Mouse (Mus musculus) heart, adult 18-20 months (tissue): ENCODE results near the gene Exosc7. TPM values are rescaled to one million over a fixed set of nuclear protein-coding genes. Genes with fewer than 3 reads are reported as not detected.
A peak's percentile ranks its signal among the peaks of the same experiment; 100 is the strongest.

Experiments used
- DNase-seq, 2 experiments: peaks; one replicate each; pipeline ENCODE4 v3.0.0; 2021 to 2022; ENCODE audit warnings: mixed read lengths in 1 of 2
- total RNA-seq, 2 experiments: library from RNA; stranded (reverse); gene quantifications; 2 replicates each; pipeline ENCODE4 v1.2.3; 2021

Exosc7 gene
- total RNA-seq, 2 experiments from 2014 or later = 30.3 to 31.3 TPM

DNA sequence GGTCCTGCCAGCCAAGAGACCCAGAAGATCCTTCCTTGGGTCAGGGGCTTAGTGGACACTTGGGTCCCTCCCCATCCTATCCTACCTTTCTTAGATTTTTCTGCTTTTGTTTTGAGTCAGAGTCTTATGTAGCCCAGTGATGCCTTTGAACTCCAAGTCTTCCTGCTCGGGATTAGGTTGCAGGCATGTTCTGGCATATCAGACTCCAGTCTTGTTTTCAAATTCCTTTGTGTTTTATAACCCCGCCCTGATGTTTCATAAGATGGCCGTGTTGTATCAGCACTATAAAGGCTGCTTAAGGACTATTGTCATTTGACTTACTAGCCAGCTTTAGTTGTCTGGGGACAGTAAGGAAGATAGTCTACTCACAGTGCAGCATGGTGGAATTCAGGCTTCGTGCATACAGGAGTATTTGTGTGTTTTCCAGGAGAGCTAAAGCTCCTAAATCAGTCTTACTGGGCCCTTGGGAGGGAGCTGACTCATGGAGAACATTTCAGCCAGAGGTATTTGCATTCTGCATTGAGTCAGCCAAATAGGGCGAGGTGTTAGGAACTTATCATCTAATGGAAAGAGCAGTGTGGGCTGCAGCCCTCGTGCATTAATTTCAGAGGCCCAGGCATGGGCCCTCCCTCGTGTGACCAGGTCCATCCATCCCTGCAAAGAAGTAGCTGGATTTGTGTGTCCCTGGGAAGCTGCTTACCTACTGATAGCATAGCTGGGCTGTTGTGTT is 24.1 kb downstream of the Exosc7 start:
- DNase-seq = peak; percentile 53 to 73

DNA sequence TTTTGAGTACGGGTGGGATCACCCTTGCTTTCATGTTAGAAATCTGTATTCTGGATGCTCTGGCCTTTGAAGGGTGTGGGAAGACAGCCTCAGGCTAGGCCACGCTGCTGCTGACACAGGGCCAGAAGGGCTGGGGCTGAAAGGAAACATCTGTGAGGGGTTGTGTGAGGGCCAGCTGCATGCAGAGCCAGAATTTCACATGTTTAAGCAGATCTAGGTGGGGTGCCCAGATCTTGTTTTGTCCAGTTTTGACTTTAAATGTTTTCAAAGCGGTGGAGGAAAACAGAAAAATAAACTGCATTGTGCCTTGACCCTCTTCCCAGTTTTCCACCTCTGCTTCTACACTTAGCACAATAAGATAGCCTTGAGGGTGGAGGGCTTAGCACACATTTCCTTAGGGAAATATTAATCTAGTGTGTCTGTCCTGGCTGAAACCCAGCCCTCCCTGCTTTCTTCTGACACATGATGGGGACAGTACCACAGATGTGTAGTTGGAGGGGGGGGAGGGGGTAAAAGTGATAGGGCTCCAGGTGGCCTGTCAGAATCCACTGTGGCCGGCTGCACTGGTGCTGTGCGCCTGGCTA is 26.0 kb downstream of the Exosc7 start:
- peak; percentile 87 to 89 for DNase-seq

DNA sequence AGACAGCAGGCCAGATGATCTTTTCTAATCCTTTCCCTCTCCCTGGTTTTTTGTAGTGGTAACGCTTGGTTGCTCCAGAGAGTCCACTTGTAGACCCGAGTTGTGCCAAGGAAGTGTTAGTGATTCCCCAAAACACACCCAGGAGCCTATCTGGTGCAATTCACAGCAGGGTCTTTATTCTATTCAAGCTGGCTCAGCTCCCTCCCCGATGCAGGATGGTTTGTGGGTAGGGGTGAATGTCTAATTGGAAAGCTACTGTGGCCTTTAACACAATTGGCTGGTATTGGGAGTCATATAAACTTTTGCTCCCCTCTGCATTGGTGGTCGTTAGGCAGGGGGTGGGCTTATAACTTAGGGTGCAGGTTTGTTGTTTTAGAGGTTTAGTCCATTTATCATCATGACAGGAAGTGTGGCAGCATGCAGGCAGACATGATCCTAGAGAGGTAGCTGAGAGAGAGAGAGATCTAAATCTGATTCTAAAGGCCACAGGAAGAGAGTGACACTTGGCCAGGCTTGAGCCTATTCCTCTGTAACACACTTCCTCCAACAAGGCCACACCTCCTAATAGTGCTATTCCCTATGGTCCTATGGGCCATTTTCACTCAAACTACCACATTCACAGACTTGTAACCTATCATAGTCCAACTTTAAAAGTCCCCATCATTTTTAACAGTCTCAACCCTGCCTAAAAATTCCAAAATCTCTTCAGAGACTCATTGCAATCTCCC is 27.0 kb downstream of the Exosc7 start:
- DNase-seq = no peak

DNA sequence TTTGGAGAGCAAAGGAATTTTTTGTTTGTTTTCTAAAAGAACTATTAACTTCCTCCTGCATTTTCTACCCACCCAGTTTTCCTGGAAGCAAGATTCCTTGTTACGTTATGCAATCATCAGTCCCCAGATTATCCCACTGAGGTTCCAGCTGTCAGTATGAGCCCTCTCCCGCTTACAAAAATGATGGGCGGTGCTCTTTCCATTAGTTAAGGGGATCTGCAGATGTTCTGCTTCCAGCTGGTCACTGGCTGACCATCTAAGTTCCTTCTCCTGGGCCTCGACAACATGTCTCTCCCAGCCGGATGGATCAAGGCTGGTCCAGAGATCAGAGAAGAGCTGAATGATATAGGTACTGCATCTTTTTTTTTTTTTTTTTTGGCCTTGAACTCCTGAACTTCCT is 35.4 kb downstream of the Exosc7 start:
- DNase-seq = peak; percentile 72 to 90

DNA sequence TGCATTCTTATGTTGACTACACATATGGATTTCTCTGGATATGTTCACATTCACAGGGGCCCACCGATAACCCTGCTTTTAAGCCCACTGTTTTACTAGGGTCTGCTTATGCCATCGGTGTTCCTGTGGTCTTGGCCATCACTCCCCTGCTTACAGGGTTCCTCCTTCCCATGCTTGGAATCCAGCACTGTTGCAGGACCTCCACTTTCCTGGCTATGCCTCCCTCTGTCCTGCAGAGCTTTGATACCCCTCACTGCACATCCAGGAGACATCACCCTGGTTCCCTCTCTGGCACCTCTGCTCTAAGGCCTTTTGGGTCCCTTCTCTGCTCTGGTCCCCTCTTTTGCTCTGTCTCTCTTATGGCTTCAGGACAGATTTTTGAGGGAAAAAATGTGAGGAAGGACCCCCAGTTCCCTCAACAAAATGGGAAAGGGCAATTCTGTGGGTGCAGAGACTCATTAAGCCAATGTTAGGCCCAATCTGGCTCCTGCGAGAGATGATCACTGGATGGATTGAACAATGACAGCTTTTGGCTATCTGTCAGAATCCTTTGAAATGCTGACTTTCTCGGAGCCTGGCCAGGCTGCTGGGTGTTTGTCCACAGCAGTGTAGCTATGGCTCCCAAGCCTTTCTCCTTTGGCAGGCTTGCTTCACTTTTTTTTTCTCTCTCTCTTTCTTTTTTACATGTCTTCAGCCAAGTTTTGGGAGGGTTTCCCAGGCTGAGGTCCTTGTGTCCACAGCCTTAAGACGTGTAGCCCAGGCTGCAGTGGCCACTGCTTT is 37.4 kb downstream of the Exosc7 start, which contains the start of gene Clec3b:
Gene Clec3b (plus strand): TSS at position 706 of the 780 bp plus-strand sequence.
- peak; percentile 82 to 83 for DNase-seq

DNA sequence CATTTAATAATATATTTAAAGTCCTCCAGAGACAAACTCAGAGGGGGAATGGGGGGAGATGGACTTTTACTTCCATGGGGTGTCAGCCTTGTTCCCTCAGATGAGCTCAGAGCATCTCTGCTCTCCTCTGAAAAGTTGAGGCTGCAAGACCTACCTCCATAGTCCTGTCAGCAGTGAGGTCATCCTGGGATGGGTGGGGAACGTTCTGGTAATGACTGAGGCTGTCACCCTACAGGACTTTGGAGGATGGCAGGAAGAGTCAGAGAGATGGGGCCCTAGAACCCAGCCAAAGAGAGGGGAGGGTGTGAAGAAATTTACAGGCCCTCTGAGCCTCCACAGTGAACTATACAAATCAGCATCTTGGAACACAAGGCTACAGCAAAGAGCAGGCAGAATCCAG is 38.5 kb downstream of the Exosc7 start:
- DNase-seq = peak; percentile 45 to 55

DNA sequence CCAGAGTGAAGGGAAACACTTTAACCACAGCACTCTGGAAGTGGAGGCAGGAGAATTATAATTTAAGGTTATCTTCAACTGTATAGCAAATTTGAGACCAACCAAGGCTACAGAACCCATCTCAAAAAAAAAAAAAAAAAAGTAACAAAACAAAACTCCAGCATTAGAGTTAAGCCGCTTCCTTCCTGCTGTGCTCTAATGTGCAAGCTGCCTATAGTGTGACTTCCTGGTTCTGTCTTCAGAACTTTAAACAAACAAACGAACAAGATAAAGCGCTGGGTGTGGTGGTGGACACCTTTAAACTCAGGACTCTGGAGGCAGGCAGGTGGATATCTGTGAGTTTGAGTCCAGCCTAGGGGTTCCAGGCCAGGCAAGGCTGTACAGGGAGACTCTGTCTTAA is 39.0 kb downstream of the Exosc7 start:
- DNase-seq = no peak

DNA sequence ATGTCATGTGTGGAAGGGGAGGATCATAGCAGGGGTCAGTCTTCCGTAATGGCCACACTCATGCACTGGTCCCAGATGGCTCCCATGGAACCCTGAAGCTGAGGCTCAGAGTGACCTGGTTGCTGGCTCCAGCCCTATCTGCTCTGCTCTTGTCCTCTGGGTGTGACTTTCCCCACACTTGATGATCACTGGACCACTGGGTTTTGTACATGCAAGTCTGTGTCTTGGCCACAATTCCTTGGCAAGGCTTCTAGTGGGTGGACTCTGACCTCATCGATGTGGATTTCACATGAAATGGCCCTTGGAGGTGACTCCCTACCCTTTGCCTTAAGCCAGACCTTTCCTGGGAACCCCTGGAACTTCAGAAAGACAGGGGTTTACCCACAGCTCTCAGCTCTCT is 40.1 kb downstream of the Exosc7 start:
- DNase-seq = peak; percentile 68 to 75

DNA sequence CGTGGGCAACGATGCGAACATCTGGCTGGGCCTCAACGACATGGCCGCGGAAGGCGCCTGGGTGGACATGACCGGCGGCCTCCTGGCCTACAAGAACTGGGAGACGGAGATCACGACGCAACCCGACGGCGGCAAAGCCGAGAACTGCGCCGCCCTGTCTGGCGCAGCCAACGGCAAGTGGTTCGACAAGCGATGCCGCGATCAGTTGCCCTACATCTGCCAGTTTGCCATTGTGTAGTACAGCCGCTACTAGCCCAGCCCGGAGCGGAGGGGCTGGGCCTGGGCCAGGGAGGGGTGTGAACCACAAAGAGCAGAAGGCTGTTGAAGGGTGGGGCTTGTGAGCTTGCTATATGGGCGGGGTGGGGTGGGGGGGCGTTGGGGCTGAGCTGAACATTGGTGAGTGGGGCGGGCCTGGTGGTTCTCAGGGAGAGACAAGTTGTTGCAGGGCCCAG is 43.9 kb downstream of the Exosc7 start:
- peak; percentile 78 to 84 for DNase-seq

DNA sequence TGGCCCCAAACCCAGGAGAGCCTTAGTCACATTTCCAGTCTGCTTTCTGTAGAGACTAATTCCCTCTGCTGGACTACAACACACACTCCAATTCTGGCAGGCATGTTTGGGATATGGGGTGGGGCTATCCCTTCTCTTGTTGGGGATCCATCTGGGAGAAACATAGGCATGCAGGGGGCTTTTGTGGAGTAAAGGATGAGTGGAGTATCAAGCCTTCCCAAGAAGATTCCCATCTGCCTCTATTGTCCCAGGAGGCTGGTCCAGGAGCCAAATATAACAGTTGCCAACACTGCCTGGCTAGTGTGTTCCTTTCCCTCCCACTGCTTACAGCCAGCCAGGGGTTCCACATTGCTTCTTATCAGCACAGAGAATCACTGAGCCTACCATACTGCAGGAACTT is 44.7 kb downstream of the Exosc7 start:
- DNase-seq = peak; percentile 58 to 67

DNA sequence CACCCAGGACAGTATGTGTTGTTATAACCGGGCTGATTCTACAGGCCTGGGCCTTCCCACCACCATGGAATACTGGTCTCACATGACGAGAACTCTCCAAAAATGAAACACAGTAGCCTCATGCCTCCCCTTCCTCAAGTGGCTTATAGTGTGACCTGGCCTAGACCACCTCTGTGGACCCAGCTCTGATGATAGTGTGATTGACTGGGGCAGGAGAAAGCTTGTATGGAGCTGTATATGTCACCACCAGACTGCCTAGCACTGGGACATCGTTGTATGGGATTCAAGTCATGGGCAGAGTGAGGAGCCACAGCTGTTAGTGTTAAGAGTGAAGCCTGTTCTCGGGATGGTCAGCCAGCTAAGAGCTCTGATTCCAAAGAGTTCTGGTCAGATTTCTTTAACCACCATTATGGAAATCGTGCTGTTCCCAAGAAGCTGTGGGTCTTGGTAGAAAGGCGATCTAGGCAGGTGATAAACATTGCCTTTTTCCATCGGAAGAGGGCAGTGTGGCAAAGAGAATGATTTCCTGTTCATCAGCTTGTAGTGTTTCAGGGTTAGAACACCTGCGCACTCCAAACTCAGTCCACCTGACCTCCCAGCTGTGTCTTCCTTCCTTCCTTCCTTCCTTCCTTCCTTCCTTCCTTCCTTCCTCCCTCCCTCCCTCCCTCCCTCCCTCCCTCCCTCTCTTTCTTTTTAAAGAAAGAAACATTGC is 45.3 kb downstream of the Exosc7 start:
- peak in 1 of 2 experiments; percentile 47 for DNase-seq

DNA sequence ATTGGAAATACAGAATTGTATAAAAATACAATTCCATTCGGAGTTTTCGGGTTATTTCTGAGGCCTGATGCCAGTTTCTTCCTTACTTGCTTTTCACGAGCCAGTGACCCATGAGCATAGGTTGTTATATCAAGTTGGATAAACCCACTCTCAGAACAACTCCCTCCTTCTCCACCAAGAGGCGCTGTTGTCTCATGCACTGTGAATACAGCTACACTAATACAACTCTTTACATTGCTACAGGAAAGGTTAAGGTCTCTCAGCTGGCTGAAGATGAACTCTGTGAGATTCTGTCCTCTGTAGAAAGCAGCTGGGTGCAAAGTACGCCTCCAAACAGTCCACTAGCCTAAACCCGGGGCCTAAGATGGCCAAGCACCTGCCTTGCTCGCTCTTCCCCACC is 46.3 kb downstream of the Exosc7 start:
- peak; percentile 58 to 81 for DNase-seq

DNA sequence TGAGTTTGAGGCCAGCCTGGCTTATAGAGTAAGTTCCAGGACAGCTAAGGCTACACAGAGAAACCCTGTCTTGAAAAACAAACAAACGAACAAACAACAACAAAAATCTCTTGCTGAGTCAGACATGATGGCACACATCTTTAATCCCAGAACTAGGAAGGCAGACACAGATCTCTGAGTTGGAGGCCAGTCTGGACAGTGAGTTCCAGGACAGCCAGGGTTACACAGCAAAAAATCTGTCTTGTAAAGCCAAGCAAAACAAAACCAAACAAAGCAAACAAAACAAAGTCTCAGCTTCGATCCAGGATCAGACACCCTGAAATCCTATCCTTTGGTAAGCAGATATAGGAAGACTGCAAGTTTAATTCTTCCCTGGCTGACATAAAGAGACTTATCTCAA is 48.8 kb downstream of the Exosc7 start:
- DNase-seq = no peak

DNA sequence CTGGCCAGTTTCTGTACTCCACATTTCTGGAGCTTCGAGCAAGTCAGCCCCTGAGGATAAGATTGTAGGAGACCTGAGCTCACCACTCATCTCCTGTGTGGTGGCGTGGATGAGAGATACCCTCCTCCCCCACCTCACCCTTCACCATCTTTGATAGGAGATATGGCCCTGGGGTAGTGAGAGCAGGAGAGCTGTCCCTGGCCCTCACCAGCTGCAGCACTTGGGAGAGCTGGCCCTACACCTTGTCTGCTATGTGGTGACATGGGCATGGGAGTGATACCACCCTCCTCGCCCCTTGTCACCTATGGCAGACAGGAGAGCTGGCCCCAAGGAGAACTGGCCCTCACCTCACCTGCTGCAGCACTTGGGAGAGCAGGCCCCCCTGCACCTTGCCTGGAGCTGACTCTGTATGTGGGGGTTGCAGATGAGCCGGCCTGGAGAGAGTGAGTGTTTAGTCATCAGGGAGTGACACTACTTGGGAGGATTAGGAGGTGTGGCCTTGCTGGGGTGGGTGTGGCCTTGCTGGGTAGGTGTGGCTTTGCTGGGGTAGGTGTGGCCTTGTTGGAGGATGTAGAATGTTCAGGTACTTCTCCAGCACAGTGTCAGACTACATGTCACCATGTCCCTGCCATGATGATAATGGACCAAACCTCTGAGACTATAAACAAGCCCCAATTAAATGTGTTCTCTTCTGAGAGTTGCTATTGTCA is 50.1 kb downstream of the Exosc7 start:
- DNase-seq = no peak

DNA sequence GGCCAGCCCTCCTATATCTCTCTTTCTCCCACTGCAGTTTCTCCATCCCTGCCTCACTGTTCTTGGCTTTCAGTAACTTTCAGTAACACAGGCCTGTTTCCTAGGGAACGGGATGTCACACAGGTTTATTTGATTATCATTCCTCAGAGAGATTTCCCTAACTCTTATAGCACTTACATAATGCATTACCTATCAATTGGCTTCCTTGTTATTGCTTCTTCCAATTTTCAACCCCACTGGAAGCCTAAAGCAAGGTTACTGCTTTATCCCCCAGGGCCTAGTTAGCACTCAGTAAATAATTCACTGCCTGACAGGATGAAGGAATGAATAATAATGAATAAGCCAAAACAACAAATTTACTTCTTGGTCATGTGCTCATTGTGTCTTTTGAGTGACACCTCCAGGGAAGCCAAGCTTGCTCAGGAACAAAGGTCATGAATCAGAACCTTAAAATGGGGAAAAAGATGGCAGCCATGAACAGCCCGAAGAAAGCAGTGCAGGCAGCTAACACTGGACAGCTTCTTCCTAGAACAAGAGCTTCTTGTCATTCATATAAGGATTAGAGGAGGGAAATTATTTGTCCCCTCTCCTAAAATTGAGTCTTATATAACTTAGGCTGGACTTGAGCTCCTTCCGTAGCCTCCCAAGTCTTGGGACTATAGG is 52.9 kb downstream of the Exosc7 start:
- no peak for DNase-seq

DNA sequence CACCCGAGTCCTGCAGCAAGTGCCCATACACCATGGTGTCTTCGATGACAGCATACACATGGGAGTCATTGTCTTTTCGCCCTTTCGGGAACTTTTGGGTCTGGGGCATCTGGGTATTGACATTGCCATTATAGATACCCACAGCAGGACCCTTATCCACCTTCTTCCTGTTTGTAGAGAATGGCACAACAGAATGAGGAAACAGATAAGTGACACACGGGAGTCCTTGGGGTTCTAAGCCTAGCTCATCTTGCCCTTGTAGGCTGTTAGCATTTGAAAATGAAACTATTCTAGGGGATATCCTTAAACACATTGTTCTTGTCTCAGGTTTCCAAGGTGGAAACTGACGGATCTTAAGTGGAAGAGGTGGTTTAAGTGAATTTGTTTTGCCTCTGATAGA is 60.7 kb downstream of the Exosc7 start:
- DNase-seq = no peak

DNA sequence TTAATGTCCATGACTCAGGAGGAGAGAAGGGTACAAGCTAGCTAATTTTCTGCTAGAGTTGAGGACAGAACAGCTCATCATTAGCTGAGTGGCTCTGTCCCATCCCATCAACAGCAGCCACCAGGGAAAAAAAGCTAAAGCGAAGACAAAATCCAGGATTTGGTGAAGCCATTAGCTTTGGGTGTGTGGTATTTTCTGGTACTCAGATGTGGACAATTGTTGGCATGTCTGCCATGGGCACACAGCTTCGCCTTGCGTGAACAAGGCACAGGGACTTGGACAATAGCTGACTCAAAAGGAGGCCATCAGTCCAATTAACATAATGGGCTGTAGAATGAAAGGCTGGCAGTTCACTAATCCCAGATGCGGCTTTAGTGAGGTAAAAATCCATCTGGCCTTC is 61.3 kb downstream of the Exosc7 start:
- DNase-seq = no peak

DNA sequence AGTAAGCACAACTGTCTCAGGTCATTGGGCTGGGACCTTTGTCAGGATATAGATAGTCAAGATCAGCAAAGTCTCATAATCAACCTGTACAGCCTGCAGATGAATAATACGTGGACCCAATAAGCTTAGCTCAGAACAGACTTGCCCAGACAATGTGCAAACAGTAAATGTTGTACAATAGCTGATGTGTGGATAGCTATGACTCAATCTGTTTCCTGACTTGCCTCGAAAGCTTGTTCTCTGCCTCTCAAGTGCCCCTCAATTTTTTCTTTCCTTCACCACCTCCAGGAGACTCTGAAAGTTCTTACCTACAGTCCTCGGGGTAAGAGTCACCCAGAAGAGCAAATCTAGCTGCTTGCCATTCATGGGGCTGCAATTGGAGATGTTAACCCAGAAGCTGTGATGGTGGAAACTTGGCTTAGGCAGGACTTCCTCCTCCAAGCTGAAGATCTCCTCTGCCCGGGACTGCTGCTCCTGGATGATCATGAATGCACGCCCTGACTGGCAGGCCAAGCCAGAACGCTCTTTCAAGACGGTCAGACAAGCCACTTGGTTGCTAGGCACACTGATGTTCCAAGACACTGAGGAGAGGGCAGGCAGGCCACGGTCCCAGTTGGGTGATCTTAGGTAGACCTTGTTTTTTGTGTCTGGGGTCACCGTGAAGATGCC is 64.5 kb downstream of the Exosc7 start:
- DNase-seq = no peak

DNA sequence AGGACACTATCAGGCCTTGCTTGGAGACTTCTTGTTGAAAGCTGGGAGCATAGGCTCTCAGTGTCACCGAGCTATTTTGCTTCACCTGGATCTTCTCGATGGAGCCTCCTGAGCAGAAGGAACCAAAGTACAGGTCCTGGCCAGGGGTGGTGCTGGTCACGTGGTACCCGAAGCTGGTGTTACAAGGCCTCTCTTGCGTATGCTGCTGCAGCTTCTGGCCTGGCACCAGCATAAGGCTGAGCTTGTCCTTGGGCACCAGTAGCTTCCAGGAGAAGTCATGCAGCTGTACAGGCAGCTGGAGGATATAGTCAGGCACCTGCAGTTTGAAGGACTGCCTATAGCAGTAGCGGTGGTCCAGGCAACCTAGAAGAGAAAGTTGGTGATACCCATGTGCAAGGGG is 67.0 kb downstream of the Exosc7 start:
- no peak for DNase-seq

DNA sequence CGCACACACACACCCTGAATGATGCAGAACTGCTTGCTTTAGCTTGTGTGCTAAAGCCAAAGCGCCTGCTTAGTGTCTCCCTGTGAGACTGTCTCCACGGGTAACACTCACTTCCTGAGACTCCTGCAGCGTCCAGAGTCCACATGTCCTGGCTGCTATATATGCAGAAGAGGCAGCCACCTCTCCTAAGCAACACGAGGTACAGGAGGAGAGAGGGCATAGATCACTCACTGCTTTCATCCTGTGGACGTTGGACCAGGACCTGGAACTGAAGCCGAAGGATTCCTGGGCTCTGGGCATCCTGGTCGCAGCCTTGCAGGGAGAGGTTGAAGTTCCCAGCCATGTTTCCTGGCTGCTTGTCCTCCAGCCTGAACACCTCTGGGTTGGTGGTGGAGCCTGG is 70.2 kb downstream of the Exosc7 start:
- no peak for DNase-seq
